Mouse (Mus musculus): ENCODE measurements around the gene Lypd6. TPM values are rescaled to one million over a fixed set of nuclear protein-coding genes. Genes with fewer than 3 reads are reported as not detected.

The Lypd6 gene
- not detected in 2 replicates for polyA plus RNA-seq (2012; ENCODE audit: low replicate concordance)

DNA sequence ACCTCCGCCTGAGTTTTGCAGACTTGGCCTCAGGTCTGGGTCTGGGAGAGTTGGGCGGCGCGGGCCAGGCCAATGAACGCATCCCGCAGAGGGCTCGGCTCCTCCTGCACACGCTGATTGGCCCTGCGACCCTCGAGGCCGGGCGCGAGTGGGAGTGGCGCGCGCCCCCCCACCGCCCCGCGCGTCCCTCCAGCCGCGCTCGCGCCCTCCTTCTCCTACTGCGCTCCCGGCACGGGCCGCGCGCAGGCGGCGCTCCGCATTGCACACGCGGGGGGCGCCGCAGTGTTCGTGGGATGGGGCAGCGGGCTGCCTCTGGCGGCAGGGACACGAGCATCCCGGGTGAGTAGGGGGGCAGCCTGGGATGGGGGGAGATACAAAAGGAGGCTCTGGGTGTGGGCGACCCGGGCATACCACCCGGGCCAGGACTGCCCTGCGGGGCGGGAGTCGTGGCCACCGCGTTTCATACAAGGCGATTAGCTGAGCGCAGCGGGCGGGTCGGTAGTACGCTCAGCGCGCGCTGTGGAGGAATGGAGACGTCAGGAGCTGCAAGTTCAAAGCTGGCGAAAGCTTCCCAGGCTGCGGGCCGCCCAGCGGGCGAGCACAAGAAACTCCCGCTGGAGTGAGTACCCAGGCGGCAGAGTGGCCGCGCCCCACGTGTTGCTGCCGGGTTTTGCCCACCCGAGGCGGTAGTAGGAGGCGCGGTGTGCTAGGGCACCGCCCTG lies at the start of gene Lypd6:
Gene Lypd6 (plus strand): TSS at position 184 of the 722 bp plus-strand sequence.

Other genes starting within 250 kb of the Lypd6 start
- 179 and 285 TPM in 2 replicates for gene Mmadhc, start 230.4 kb downstream of the Lypd6 start, polyA plus RNA-seq (2012; ENCODE audit: low replicate concordance)